Mouse (Mus musculus) heart, adult 2 months (tissue): ENCODE data around the gene Lrrc56.

ENCODE experiments used
- EP300 ChIP-seq: fragments of 200-500 bp; IDR thresholded peaks from 2 replicates; pipeline ENCODE4 v1.6.1; 2011; ENCODE audit warnings: low read depth, low read length, control low read depth; ENCODE audit not compliant: insufficient read depth
- POLR2A ChIP-seq: fragments of 200-500 bp; IDR thresholded peaks from 2 replicates; pipeline ENCODE4 v1.6.1; 2011; ENCODE audit warnings: mild to moderate bottlenecking, low read depth, low read length, control low read depth; ENCODE audit not compliant: insufficient read depth

DNA sequence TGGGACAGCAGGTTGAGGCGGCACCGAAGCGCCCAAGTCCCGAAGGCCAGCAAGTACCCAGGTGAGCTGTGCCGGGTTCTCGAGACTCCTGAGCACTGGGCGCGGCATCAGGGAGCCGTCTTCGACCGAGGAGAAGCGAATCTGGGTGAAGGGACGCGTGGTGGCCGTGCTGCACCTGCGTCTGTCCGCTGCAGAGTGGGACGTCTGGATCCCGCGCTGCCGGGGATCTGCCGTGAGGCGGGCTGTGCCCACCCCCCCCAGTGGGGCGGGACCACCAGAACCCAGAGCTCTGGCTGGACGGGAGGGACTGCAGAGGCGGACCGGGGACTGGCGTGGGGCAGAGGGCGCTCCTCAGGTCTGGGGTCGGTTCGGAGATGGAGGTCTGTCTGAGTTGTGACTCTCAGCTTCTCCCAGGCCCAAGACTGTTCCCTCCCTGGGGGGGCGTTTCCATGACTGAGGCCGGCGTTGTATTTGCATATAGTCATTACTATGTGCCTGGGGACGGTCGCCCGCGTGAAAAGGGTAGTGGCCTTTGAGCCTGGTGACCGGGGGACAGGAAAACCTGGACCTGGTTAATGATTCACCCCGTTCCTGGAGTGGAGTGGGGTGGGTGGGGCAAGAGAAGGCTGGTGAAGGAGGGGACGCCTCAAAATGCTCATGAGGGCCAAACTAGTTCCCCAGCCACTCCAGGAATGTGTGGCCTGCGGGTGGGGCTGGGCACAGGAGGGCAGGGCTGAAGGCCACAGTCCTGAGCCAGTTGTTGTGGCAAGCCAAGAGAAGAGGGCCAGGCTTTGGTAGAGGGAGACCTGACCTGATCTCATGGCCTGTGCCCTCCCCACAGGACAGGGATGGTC lies 22.1 kb downstream of the Lrrc56 start:
- no peak for TF ChIP-seq POLR2A
- no peak for TF ChIP-seq EP300
